Mouse (Mus musculus): ENCODE measurements around the gene Trim46. TPM values are rescaled to one million over a fixed set of nuclear protein-coding genes. Genes with fewer than 3 reads are reported as not detected.

Trim46 gene
- total and polyA plus RNA-seq, 2 experiments from 2014 or later, result 0.08 to 0.45 TPM

GRCm38 (mm10) chr3:89259076-89259475 lies 13.0 kb upstream of the Trim46 start, which contains the start of gene Dpm3:
Dpm3 (plus strand) TSS chr3:89259358.
- 49% methylated on average over 7 of the region's 7 CpGs for WGBS
- Histone ChIP-seq H3K9ac (replicated peaks; ENCODE audit: low read depth, low read length) (no peak within 1 kb of the TSS), H3K4me1 (ENCODE audit: control insufficient read depth, insufficient read depth) (0 out of 2 replicates have a peak, but pooled peaks cover 4% of the 10 kb centered on the region), H3K27me3 (ENCODE audit: control insufficient read depth, insufficient read depth, low read length) (no peaks in the 10 kb centered on the region), H3K4me3 (ENCODE audit: low read depth, low read length) (no peak within 1 kb of the TSS), H3K36me3 (replicated peaks; ENCODE audit: control insufficient read depth, insufficient read depth, low read length) (no peaks in the 10 kb centered on the region), H3K27ac (ENCODE audit: low read depth) (no peak within 1 kb of the TSS), H3K4me2 (ENCODE audit: low read depth, low read length) (no peak within 1 kb of the TSS), H3K9me3 (replicated peaks; ENCODE audit: control insufficient read depth, low read length) (no peaks in the 10 kb centered on the region)
- DNase-seq (ENCODE audit: low spot score) (no peak), ATAC-seq (ENCODE audit: insufficient read depth, low read depth) (no peak)
- TF ChIP-seq CTCF (IDR thresholded peaks at IDR 0.05; ENCODE audit: low read depth), result no peak
- TF ChIP-seq EP300 (IDR thresholded peaks at IDR 0.05; ENCODE audit: low read depth), result no peak

- Histone ChIP-seq H3K9me3 (replicated peaks; ENCODE audit: control insufficient read depth, low read length) (no peaks in the 10 kb centered on the region), H3K9ac (replicated peaks; ENCODE audit: low read depth, low read length) (no peak overlapping the region), H3K4me2 (ENCODE audit: low read depth, low read length) (no peak overlapping the region), H3K27me3 (ENCODE audit: control insufficient read depth, insufficient read depth, low read length) (no peaks in the 10 kb centered on the region), H3K27ac (ENCODE audit: low read depth) (peak overlapping the region; percentile 55; the same call in 1 of the 2 replicates), H3K4me1 (ENCODE audit: control insufficient read depth, insufficient read depth) (peaks cover 5% of the 10 kb centered on the region; the same call in 1 of the 2 replicates), H3K4me3 (ENCODE audit: low read depth, low read length) (no peak overlapping the region), H3K36me3 (replicated peaks; ENCODE audit: control insufficient read depth, insufficient read depth, low read length) (no peaks in the 10 kb centered on the region)
- WGBS, result 43% methylated on average over 5 of the region's 5 CpGs
- TF ChIP-seq CTCF (IDR thresholded peaks at IDR 0.05; ENCODE audit: low read depth), result no peak
- TF ChIP-seq EP300 (IDR thresholded peaks at IDR 0.05; ENCODE audit: low read depth), result no peak
- peak; percentile 47 for DNase-seq (ENCODE audit: low spot score)
- ATAC-seq (ENCODE audit: insufficient read depth, low read depth), result peak; percentile 65
Observed at GRCm38 (mm10) chr3:89256177-89256576, 10.1 kb upstream of the Trim46 start.

GRCm38 (mm10) chr3:89254994-89255393 lies 8.9 kb upstream of the Trim46 start:
- no peak overlapping the region for H3K27ac ChIP-seq (ENCODE audit: low read depth)
- DNase-seq (ENCODE audit: low spot score) (no peak), ATAC-seq (ENCODE audit: insufficient read depth, low read depth) (no peak)
- no peaks in the 10 kb centered on the region for H3K27me3 ChIP-seq (ENCODE audit: control insufficient read depth, insufficient read depth, low read length)
- H3K4me3 ChIP-seq (ENCODE audit: low read depth, low read length), result no peak overlapping the region
- no peaks in the 10 kb centered on the region for H3K36me3 ChIP-seq (replicated peaks; ENCODE audit: control insufficient read depth, insufficient read depth, low read length)
- H3K9ac ChIP-seq (replicated peaks; ENCODE audit: low read depth, low read length), result no peak overlapping the region
- no peaks in the 10 kb centered on the region for H3K9me3 ChIP-seq (replicated peaks; ENCODE audit: control insufficient read depth, low read length)
- 86% methylated on average over 5 of the region's 5 CpGs for WGBS
- peaks cover 7% of the 10 kb centered on the region; the same call in 1 of the 2 replicates for H3K4me1 ChIP-seq (ENCODE audit: control insufficient read depth, insufficient read depth)
- no peak overlapping the region for H3K4me2 ChIP-seq (ENCODE audit: low read depth, low read length)
- TF ChIP-seq CTCF (IDR thresholded peaks at IDR 0.05; ENCODE audit: low read depth), result no peak
- no peak for TF ChIP-seq EP300 (IDR thresholded peaks at IDR 0.05; ENCODE audit: low read depth)

GRCm38 (mm10) chr3:89251365-89251895 lies 5.3 kb upstream of the Trim46 start:
- 7% methylated on average over 17 of the region's 17 CpGs for WGBS
- ATAC-seq (ENCODE audit: insufficient read depth, low read depth) (peak; percentile 79), DNase-seq (ENCODE audit: low spot score) (peak; percentile 58)
- Histone ChIP-seq H3K27me3 (ENCODE audit: control insufficient read depth, insufficient read depth, low read length) (no peaks in the 10 kb centered on the region), H3K4me1 (ENCODE audit: control insufficient read depth, insufficient read depth) (peaks cover 15% of the 10 kb centered on the region), H3K27ac (ENCODE audit: low read depth) (peak overlapping the region; percentile 75), H3K36me3 (replicated peaks; ENCODE audit: control insufficient read depth, insufficient read depth, low read length) (0 out of 2 replicates have a peak, but pooled peaks cover 7% of the 10 kb centered on the region), H3K4me2 (ENCODE audit: low read depth, low read length) (peak overlapping the region; percentile 26; the same call in 1 of the 2 replicates), H3K4me3 (ENCODE audit: low read depth, low read length) (0 out of 2 replicates have a peak overlapping the region, but pooled peaks have one; percentile 9), H3K9ac (replicated peaks; ENCODE audit: low read depth, low read length) (no peak overlapping the region), H3K9me3 (replicated peaks; ENCODE audit: control insufficient read depth, low read length) (no peaks in the 10 kb centered on the region)
- TF ChIP-seq EP300 (IDR thresholded peaks at IDR 0.05; ENCODE audit: low read depth) (peak; percentile 74), CTCF (IDR thresholded peaks at IDR 0.05; ENCODE audit: low read depth) (no peak)

- DNase-seq (ENCODE audit: low spot score), result peak; percentile 41
- H3K27me3 ChIP-seq (ENCODE audit: control insufficient read depth, insufficient read depth, low read length), result no peaks in the 10 kb centered on the region
- H3K9ac ChIP-seq (replicated peaks; ENCODE audit: low read depth, low read length), result no peak overlapping the region
- 0 out of 2 replicates have a peak, but pooled peaks have one; percentile 7 for ATAC-seq (ENCODE audit: insufficient read depth, low read depth)
- H3K36me3 ChIP-seq (replicated peaks; ENCODE audit: control insufficient read depth, insufficient read depth, low read length), result 0 out of 2 replicates have a peak, but pooled peaks cover 7% of the 10 kb centered on the region
- H3K9me3 ChIP-seq (replicated peaks; ENCODE audit: control insufficient read depth, low read length), result no peaks in the 10 kb centered on the region
- peaks cover 15% of the 10 kb centered on the region for H3K4me1 ChIP-seq (ENCODE audit: control insufficient read depth, insufficient read depth)
- whole genome bisulfite sequencing, result 16% methylated on average over 7 of the region's 7 CpGs
- no peak overlapping the region for H3K4me3 ChIP-seq (ENCODE audit: low read depth, low read length)
- H3K27ac ChIP-seq (ENCODE audit: low read depth), result peak overlapping the region; percentile 75
- H3K4me2 ChIP-seq (ENCODE audit: low read depth, low read length), result no peak overlapping the region
- TF ChIP-seq EP300 (IDR thresholded peaks at IDR 0.05; ENCODE audit: low read depth) (no peak), CTCF (IDR thresholded peaks at IDR 0.05; ENCODE audit: low read depth) (peak; percentile 81)
Observed at GRCm38 (mm10) chr3:89250435-89251040, 4.4 kb upstream of the Trim46 start.

Measured in heart, postnatal 0 days (tissue).